Mouse (Mus musculus) right cerebral cortex, postnatal 4 days (tissue): ENCODE measurements around the gene R3hdml.
"Not testable (repeated sequence)": the region's sequence is repeated elsewhere in the genome, so short reads cannot be mapped to it uniquely, and the experiment has no call there.

Source experiments
- DNase-seq: peaks from one replicate; pipeline ENCODE4 v3.0.0-alpha.2; 2022

Gene R3hdml

GRCm38 (mm10) chr2:163492018-163492417 is at the start of gene R3hdml:
TSS of gene R3hdml (plus strand) at chr2:163492318.
- DNase-seq, result no peak

DNA sequence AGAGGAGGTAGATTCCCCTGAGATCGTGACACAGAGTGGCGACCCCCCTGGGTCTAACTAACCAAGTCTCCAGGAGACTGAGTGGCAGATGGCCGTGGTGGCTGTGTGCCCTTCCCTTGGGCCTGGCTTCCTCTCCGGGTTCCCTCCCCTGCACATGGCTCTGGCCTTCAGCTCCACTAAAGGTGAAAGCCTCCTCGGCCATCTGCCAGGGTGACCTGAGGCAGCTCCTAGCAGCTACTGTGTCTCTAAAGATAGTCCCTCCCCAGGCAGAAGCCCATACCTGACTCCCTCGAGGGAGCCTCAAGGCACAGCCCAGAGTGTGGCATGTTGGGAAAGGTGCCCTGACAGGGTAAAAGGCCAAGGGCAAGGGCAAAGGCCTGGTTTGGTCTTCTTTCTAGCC is 48.6 kb upstream of the R3hdml start:
- DNase-seq, result no peak

DNA sequence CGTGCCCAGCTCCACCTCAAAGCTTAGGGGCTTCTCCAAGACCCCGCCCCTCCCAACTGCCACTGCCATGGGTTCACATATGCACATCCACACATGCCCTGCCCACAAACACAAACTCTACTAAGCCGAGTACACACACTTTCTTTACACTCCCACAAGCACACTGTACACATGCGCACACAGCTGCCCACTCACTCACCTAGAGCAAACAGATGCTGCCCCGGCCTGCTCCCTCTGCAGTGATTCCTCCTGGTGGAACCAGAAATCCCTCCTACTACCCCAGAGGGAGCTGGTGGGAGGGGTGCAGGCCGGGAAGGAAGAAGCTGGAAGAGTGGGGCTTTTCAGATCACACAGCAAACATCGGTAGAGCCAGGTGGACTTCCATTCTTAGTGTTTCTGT is 48.1 kb upstream of the R3hdml start:
- no peak for DNase-seq

GRCm38 (mm10) chr2:163447375-163447774 is 44.7 kb upstream of the R3hdml start:
- no peak for DNase-seq

DNA sequence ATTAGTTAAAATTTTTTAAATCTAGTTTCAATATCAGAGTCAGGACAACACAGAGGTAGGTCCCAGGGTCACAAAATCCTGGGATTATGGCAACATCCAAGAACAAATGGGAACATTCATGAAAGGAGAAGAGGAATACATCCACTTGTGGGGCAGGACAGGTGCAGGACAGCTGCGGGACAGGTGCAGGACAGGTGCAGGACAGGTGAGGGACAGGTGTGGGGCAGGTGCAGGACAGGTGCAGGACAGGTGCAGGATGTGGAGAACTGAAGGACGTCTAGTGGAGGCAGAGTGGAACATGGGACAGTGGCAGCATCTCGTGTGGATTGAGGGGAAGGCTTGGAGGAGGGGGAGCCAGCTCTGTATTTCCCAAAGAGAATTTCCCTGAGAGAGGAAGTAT is 42.8 kb upstream of the R3hdml start:
- DNase-seq, result no peak

DNA sequence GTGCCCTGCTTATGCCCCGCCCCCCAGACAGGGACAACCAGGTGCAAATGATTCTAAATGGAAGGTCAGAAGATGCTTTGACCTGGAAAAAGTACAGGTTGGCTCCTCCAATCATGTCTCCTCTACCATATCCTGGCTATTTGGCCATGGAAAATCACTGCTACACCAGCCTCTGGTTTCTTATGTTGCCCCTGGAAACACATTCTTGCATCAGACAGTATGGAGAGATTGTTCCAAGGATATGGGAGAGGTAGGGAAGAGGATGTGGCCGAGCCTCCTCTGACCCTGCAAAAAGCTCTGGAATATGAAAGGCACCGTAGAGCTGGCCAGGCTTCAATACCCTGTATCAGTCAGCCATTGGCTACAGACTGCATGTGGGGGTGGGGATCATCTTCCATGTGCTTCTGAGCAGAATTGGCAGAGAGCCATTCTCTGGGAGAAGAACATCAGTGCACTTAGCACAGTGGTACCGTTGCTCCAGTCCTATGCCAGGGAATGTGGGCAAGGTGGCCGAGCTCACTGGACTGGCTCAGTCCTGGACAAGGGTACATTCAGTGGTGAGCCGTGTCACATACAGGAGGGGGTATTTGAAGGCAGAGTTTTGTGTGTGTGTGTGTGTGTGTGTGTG is 41.3 kb upstream of the R3hdml start:
- DNase-seq, result no peak

GRCm38 (mm10) chr2:163452738-163453137 is 39.4 kb upstream of the R3hdml start:
- DNase-seq, result no peak

- DNase-seq, result no peak
Measured at GRCm38 (mm10) chr2:163453378-163453777, 38.7 kb upstream of the R3hdml start.

DNA sequence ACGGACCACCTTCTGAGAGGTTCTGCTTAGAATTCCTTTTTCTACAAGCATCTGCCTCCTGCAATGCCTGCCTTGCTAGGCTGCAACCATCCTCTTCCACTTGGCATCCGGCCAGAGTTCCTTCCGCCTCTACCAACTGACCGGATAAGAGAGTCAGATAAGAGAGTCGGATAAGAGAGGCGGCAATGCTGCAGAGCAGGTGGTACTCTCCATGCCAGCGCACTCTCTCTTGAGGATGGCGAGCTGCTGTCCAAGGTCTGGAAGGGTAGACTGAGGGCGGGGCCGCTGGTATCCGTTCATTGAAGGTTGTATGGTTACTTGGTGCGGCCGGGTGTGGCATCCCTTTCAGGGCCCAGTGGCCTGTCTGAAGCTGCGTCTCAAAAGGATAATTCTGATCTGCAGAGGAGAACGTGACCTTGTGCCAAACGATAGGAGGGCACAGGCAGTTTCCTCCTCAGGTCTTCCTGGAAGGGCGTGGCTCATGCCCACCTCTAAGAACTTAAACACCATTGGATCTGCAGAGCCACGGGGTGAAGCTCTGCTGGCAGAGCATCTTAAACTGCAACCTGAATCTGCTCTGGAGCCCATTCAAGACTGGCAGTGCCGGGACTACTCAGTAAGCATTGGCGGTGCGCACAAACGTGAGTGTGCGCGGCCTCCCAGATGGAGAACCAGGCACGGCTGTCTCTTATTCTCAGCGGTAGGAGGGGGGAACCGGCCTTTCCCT is 33.4 kb upstream of the R3hdml start:
- peak; percentile 43 for DNase-seq

DNA sequence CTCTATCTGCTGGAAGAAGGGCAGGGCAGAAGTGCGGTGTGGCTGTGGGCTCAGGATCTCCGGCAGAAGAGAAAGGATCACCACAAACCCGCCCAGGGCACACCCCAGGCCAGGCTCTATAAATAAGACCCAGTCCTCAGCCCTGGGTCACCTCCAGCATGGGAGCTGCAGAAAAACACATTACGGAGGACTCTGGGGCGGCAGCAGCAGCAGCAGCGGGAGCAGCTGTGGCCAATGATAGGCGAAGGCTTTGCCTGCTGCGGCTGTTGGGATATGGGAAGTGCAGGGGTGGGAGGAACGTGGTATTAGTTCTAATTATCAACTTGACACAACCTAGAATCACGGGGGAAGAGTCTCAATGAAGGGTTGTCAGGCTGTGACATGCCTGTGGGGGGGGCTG is 32.7 kb upstream of the R3hdml start:
- no peak for DNase-seq

DNA sequence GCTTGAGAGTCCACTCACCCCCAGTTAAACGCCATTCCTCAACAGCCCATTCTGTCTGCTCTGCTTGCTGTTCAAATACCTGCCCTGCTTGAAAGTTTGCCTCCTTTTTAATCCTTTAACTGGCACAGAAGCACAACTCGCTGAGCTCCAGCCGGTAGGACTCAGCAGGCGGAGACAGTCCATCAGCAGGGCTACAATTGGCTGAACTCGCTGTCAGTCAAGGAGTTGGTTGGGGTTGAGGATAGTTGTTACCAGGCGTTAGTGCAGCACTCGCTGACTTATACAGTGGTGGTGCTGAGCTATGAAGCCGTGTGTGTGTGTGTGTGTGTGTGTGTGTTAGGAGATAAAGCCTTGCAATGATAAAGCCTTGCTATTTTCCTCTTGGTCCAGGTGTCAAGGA is 31.5 kb upstream of the R3hdml start:
- no peak for DNase-seq

DNA sequence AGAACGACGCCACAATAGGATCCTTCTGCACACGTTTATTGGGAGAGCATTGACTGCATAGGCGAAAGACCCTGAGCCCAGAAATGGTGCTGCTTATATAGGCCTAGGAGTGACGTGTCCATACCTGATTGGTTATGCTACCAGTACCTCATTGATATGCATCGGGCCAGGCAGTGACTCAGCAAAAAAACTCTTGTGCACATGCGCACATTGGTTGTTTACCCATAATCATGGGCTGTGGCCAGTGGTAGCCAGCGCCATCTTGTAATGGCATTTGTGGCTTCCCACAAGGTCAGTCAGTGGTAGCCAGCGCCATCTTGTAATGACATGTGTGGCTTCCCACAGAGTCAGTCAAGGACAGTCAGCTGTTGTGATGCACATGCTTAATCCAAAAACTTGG is 30.8 kb upstream of the R3hdml start:
- not testable (repeated sequence) for DNase-seq

DNA sequence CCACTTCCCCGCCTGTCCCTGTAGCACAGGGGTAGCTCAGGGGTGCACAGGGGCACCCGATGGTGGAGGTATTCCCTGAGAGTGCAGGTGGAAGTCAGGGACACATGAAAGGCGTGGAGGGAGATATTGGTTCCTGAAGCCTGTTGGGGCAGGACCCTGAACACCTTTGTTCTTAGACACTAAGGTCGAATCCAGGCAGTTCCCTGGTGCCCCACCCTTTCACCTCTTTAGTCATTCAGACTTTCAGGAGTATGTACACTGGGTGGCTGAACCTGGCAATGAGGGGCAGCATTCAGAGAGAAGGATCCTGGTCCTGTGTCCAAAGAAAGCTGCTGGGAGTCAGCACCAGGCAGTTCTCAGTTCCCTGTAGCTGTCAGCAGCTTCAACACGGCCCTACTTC is 29.7 kb upstream of the R3hdml start:
- DNase-seq, result no peak

DNA sequence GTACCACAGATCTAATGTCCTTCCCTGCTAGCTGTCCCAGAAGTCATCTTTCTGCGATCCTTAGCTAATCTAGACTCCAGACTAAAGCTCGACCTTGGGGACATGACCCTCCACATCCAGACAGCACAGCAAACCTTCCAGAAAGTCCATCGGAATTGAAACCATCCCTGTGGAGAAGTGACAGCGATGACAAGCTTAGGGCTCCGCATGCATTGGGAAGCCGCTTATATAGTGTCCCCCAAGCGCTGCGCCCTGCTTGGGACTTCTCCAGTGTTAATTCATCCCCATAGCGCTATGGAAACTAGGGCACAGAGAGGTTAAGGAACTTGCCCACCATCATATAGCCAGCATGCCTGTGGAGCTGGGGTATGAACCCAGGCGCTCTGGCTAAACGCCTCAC is 29.3 kb upstream of the R3hdml start:
- DNase-seq, result no peak

- no peak for DNase-seq
Measured at GRCm38 (mm10) chr2:163463251-163463769, 28.8 kb upstream of the R3hdml start.

DNA sequence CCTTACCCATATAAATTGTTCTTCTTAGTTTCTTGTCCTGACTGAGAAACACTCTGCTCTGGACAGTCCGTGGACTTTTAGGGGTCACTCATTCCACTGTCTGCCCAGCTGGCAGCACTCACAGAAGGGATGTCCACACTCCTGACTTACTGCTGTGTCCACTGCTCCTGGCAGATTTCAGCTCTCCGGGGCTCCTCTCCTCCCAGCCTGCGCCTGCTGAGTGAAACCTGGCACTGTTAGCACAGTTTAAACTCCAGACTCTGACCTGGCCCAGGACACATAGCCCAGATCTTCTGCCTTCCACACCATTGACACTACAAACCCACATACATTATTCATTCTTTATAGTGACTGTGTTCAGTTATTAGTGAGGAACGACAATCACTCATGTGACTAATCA is 28.1 kb upstream of the R3hdml start:
- DNase-seq, result no peak

DNA sequence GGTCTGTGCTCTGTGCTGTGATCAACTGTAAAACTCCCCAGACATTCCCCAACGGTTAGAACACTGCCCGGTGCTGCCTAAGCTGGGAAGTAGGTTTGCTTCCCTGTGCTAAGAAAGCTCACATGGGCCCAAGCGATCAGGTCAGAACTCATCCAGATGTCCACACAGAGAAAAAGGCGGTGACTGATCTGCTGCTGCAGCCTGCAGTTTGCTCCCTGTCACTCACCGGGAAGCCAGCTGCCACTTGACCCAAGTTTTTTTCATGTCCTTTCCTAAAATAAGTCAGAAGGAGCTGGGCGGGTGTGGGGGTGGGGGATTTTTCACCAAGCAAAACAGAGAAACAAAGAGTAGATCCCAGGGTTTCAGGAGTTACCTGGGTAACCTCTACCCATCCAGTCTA is 27.6 kb upstream of the R3hdml start:
- no peak for DNase-seq

GRCm38 (mm10) chr2:163466771-163467170 is 25.3 kb upstream of the R3hdml start:
- no peak for DNase-seq

- DNase-seq, result no peak
Measured at GRCm38 (mm10) chr2:163467585-163467984, 24.5 kb upstream of the R3hdml start.

GRCm38 (mm10) chr2:163468866-163469265 is 23.3 kb upstream of the R3hdml start:
- DNase-seq, result no peak

DNA sequence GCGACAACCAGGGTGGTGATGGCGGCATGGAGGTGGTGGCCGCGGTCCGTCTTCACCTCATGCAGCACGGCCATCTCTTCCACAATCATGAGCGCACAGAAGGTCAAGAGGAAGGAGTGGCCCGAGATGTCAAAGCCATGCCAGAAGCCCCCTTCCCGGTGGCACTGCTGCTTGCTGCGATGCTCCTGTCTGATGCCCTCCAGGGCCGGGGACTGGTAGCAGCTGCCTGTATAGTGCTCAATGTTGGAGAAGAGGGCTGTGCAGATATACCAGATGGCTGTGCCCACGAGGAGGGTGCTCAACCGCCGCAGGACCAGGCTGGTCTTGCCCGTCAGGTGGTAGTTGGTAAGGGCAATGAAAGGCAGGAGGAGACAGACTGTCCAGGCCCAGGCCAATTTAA is 22.4 kb upstream of the R3hdml start:
- DNase-seq, result no peak

- DNase-seq, result no peak
Measured at GRCm38 (mm10) chr2:163471136-163471535, 21.0 kb upstream of the R3hdml start.

DNA sequence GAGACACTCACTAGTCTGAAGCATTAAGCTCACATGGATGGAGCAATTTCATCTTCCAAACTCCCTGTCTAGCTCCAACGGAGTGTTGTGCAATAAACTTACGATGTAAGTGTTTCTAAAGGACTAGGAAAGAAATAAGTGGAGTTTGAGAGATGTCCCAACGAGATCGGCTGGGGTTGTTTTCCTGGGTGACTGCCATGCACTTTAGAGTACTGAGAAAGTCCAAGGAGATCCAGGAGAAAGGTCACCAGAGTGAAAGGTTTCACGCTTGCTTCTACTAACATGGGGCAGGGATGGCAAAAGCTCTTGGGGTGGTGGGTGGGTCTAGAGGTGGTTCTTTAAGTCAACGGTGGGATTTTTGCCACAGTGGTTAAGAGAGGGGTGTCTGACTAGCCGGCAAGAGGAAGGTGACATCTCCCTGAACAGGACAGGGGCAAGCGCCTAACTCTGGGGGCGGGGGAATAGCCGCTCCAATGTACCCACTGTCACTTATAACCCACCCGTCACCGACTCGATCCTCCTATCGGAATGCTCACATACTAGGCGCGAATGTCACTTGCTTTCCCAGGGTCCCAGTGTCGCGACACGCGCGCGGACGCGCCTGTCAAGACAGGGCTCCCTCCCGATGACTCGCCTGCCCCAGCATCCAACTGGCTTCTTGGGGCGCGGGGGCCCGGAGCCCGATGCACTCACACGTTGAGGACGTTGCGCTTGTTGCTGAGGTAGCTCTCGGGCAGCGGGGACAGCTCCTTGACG is 20.2 kb upstream of the R3hdml start:
- no peak for DNase-seq

- DNase-seq, result peak; percentile 97
Measured at GRCm38 (mm10) chr2:163472466-163472851, 19.7 kb upstream of the R3hdml start, which contains the start of gene Fitm2. TSS of gene Fitm2 (minus strand) at chr2:163472629.
